Mouse (Mus musculus) forebrain, embryonic 12.5 days (tissue): Measurements from ENCODE around the gene Cd4. TPM values are rescaled to one million over a fixed set of nuclear protein-coding genes. Genes with fewer than 3 reads are reported as not detected.

ENCODE experiments used
- ATAC-seq: fragments of 200-750 bp; cut with Nextera tagmentation; 2 replicates; pipeline ENCODE4 v1.8.0; 2017; ENCODE audit warnings: moderate TSS enrichment; ENCODE audit not compliant: low FRiP score
- H3K27ac ChIP-seq: fragments of 300-500 bp; sonication (generic); 2 replicates; pipeline ENCODE4 v1.5.1; 2016; ENCODE audit warnings: mild to moderate bottlenecking
- H3K27me3 ChIP-seq: fragments of 300-500 bp; sonication (generic); 2 replicates; pipeline ENCODE4 v1.6.1; 2016; ENCODE audit warnings: mild to moderate bottlenecking
- H3K36me3 ChIP-seq: fragments of 300-500 bp; sonication (generic); replicated peaks from 2 replicates; pipeline ENCODE4 v1.6.1; 2016; ENCODE audit warnings: mild to moderate bottlenecking
- H3K4me1 ChIP-seq: fragments of 300-500 bp; sonication (generic); 2 replicates; pipeline ENCODE4 v1.6.1; 2016
- H3K4me2 ChIP-seq: fragments of 300-500 bp; sonication (generic); 2 replicates; pipeline ENCODE4 v1.6.1; 2016; ENCODE audit warnings: mild to moderate bottlenecking, moderate library complexity
- H3K4me3 ChIP-seq: fragments of 300-500 bp; sonication (generic); replicated peaks from 2 replicates; pipeline ENCODE4 v1.5.1; 2016; ENCODE audit warnings: mild to moderate bottlenecking
- H3K9ac ChIP-seq: fragments of 300-500 bp; sonication (generic); 2 replicates; pipeline ENCODE4 v1.6.1; 2016; ENCODE audit warnings: mild to moderate bottlenecking
- H3K9me3 ChIP-seq: fragments of 300-500 bp; sonication (generic); 2 replicates; pipeline ENCODE4 v1.6.1; 2016
- WGBS: fragments of 180-500 bp; shearing (Covaris S2); methylation state at CpG from one replicate; pipeline ENCODE4 v1.1.7; 2016; 5-methylcytosine and 5-hydroxymethylcytosine counted together
- polyA plus RNA-seq: library from polyadenylated mRNA; unstranded; fragments of >200 nt; fragmentation: Nextera tagmentation; extraction: Ambion mirVana; gene quantifications from 2 replicates; pipeline ENCODE4 v1.2.1, GENCODE M21; 2016

Gene Cd4
- polyA plus RNA-seq, result 0.12 and 0.14 TPM in 2 replicates

GRCm38 (mm10) chr6:124887986-124888385 lies at the start of gene Cd4:
Cd4 (minus strand) TSS chr6:124888221.
- Histone ChIP-seq H3K27ac (no peak within 1 kb of the TSS), H3K4me2 (no peak within 1 kb of the TSS), H3K4me1 (no peaks in the 10 kb centered on the region), H3K36me3 (no peaks in the 10 kb centered on the region), H3K27me3 (peaks cover 2% of the 10 kb centered on the region; the same call in 1 of the 2 replicates), H3K9me3 (no peaks in the 10 kb centered on the region), H3K9ac (no peak within 1 kb of the TSS), H3K4me3 (no peak within 1 kb of the TSS)
- ATAC-seq, result no peak
- 88% methylated on average over 9 of the region's 9 CpGs for WGBS

GRCm38 (mm10) chr6:124937493-124937892 lies 49.5 kb upstream of the Cd4 start:
- Histone ChIP-seq H3K36me3 (peaks cover 61% of the 10 kb centered on the region), H3K9ac (no peak overlapping the region), H3K27ac (no peak overlapping the region), H3K9me3 (no peaks in the 10 kb centered on the region), H3K4me2 (no peak overlapping the region), H3K4me3 (no peak overlapping the region), H3K4me1 (peaks cover 12% of the 10 kb centered on the region), H3K27me3 (no peaks in the 10 kb centered on the region)
- no peak for ATAC-seq
- WGBS, result 83% methylated on average over 2 of the region's 2 CpGs

- peaks cover 17% of the 10 kb centered on the region for H3K4me1 ChIP-seq
- ATAC-seq, result no peak
- no peaks in the 10 kb centered on the region for H3K9me3 ChIP-seq
- H3K36me3 ChIP-seq, result peaks cover 62% of the 10 kb centered on the region
- H3K4me2 ChIP-seq, result no peak overlapping the region
- no peak overlapping the region for H3K9ac ChIP-seq
- no peak overlapping the region for H3K27ac ChIP-seq
- no peak overlapping the region for H3K4me3 ChIP-seq
- 85% methylated on average over 1 of the region's 1 CpGs for WGBS
- H3K27me3 ChIP-seq, result no peaks in the 10 kb centered on the region
These were observed 48.7 kb upstream of the Cd4 start for GRCm38 (mm10) chr6:124936681-124937080.

- ATAC-seq, result no peak
- Histone ChIP-seq H3K9ac (no peak overlapping the region), H3K4me1 (peaks cover 25% of the 10 kb centered on the region), H3K4me3 (no peak overlapping the region), H3K27ac (no peak overlapping the region), H3K36me3 (peaks cover 62% of the 10 kb centered on the region), H3K27me3 (no peaks in the 10 kb centered on the region), H3K9me3 (no peaks in the 10 kb centered on the region), H3K4me2 (no peak overlapping the region)
- WGBS, result 94% methylated on average over 7 of the region's 7 CpGs
These were observed 46.6 kb upstream of the Cd4 start for GRCm38 (mm10) chr6:124934670-124935069.

- Histone ChIP-seq H3K9ac (no peak overlapping the region), H3K36me3 (peaks cover 50% of the 10 kb centered on the region), H3K4me2 (no peak overlapping the region), H3K4me1 (peaks cover 25% of the 10 kb centered on the region), H3K27me3 (no peaks in the 10 kb centered on the region), H3K4me3 (0 out of 2 replicates have a peak overlapping the region, but pooled peaks have one; percentile 90), H3K9me3 (no peaks in the 10 kb centered on the region), H3K27ac (no peak overlapping the region)
- WGBS, result 93% methylated on average over 3 of the region's 3 CpGs
- ATAC-seq, result no peak
These were observed 45.1 kb upstream of the Cd4 start for GRCm38 (mm10) chr6:124933127-124933526.

GRCm38 (mm10) chr6:124932314-124932695 lies 44.3 kb upstream of the Cd4 start:
- ATAC-seq, result no peak
- H3K36me3 ChIP-seq, result peaks cover 42% of the 10 kb centered on the region
- peak overlapping the region; percentile 90 for H3K4me3 ChIP-seq
- no peaks in the 10 kb centered on the region for H3K9me3 ChIP-seq
- H3K27ac ChIP-seq, result peak overlapping the region; percentile 97
- H3K27me3 ChIP-seq, result no peaks in the 10 kb centered on the region
- WGBS, result 51% methylated on average over 12 of the region's 12 CpGs
- peak overlapping the region; percentile 94 for H3K4me2 ChIP-seq
- H3K9ac ChIP-seq, result peak overlapping the region; percentile 97
- peaks cover 25% of the 10 kb centered on the region for H3K4me1 ChIP-seq

GRCm38 (mm10) chr6:124931525-124932313 lies 43.7 kb upstream of the Cd4 start:
- H3K9ac ChIP-seq, result peak overlapping the region; percentile 97
- peak overlapping the region; percentile 90 for H3K4me3 ChIP-seq
- peak overlapping the region; percentile 94 for H3K4me2 ChIP-seq
- peaks cover 25% of the 10 kb centered on the region for H3K4me1 ChIP-seq
- no peaks in the 10 kb centered on the region for H3K27me3 ChIP-seq
- no peaks in the 10 kb centered on the region for H3K9me3 ChIP-seq
- H3K36me3 ChIP-seq, result peaks cover 39% of the 10 kb centered on the region
- peak overlapping the region; percentile 97 for H3K27ac ChIP-seq
- 2% methylated on average over 48 of the region's 48 CpGs for WGBS
- peak; percentile 28 for ATAC-seq

- H3K4me3 ChIP-seq, result peak within 1 kb of the TSS; percentile 90
- H3K4me2 ChIP-seq, result peak within 1 kb of the TSS; percentile 94
- ATAC-seq, result peak; percentile 94
- peak within 1 kb of the TSS; percentile 97 for H3K9ac ChIP-seq
- H3K27me3 ChIP-seq, result no peaks in the 10 kb centered on the region; the same call in 1 of the 2 replicates
- no peaks in the 10 kb centered on the region for H3K9me3 ChIP-seq
- peaks cover 31% of the 10 kb centered on the region for H3K36me3 ChIP-seq
- peak within 1 kb of the TSS; percentile 97 for H3K27ac ChIP-seq
- WGBS, result under 1% methylated on average over 54 of the region's 64 CpGs
- peaks cover 25% of the 10 kb centered on the region for H3K4me1 ChIP-seq
These were observed 42.9 kb upstream of the Cd4 start, which contains the start of gene Mlf2 for GRCm38 (mm10) chr6:124930754-124931524. Mlf2 (plus strand) TSS chr6:124931386.

- Histone ChIP-seq H3K27me3 (no peaks in the 10 kb centered on the region; the same call in 1 of the 2 replicates), H3K4me3 (peak overlapping the region; percentile 90), H3K36me3 (peaks cover 24% of the 10 kb centered on the region), H3K4me1 (peaks cover 32% of the 10 kb centered on the region), H3K27ac (peak overlapping the region; percentile 97), H3K9me3 (no peaks in the 10 kb centered on the region), H3K4me2 (peak overlapping the region; percentile 94), H3K9ac (peak overlapping the region; percentile 97)
- WGBS, result 20% methylated on average over 1 of the region's 1 CpGs
- no peak for ATAC-seq
These were observed 42.2 kb upstream of the Cd4 start for GRCm38 (mm10) chr6:124930231-124930630.

GRCm38 (mm10) chr6:124925941-124926340 lies 37.9 kb upstream of the Cd4 start:
- no peak overlapping the region for H3K27ac ChIP-seq
- no peak overlapping the region for H3K4me3 ChIP-seq
- H3K4me2 ChIP-seq, result no peak overlapping the region
- no peak overlapping the region for H3K9ac ChIP-seq
- WGBS, result 62% methylated on average over 5 of the region's 5 CpGs
- H3K4me1 ChIP-seq, result peaks cover 25% of the 10 kb centered on the region
- H3K9me3 ChIP-seq, result no peaks in the 10 kb centered on the region
- no peaks in the 10 kb centered on the region; the same call in 1 of the 2 replicates for H3K27me3 ChIP-seq
- H3K36me3 ChIP-seq, result no peaks in the 10 kb centered on the region
- no peak for ATAC-seq

GRCm38 (mm10) chr6:124925173-124925793 lies 37.3 kb upstream of the Cd4 start:
- Histone ChIP-seq H3K9me3 (no peaks in the 10 kb centered on the region), H3K36me3 (no peaks in the 10 kb centered on the region), H3K27me3 (no peaks in the 10 kb centered on the region; the same call in 1 of the 2 replicates), H3K4me1 (peaks cover 28% of the 10 kb centered on the region), H3K4me2 (no peak overlapping the region), H3K9ac (no peak overlapping the region), H3K27ac (no peak overlapping the region), H3K4me3 (no peak overlapping the region)
- no peak for ATAC-seq
- WGBS, result 37% methylated on average over 12 of the region's 12 CpGs

- H3K4me1 ChIP-seq, result peaks cover 45% of the 10 kb centered on the region
- H3K27ac ChIP-seq, result peak overlapping the region; percentile 100
- no peak overlapping the region for H3K4me2 ChIP-seq
- WGBS, result 74% methylated on average over 4 of the region's 4 CpGs
- no peak overlapping the region for H3K9ac ChIP-seq
- H3K36me3 ChIP-seq, result no peaks in the 10 kb centered on the region
- H3K27me3 ChIP-seq, result no peaks in the 10 kb centered on the region; the same call in 1 of the 2 replicates
- no peaks in the 10 kb centered on the region for H3K9me3 ChIP-seq
- no peak overlapping the region for H3K4me3 ChIP-seq
- no peak for ATAC-seq
These were observed 33.5 kb upstream of the Cd4 start for GRCm38 (mm10) chr6:124921539-124921938.
